Mouse (Mus musculus) embryonic facial prominence, embryonic 15.5 days (tissue): ENCODE measurements around the gene Ctss. TPM values are rescaled to one million over a fixed set of nuclear protein-coding genes. Genes with fewer than 3 reads are reported as not detected.
"Not testable (repeated sequence)": the region's sequence is repeated elsewhere in the genome, so short reads cannot be mapped to it uniquely, and the experiment has no call there.

Experiments
- ATAC-seq: fragments of 200-750 bp; cut with Nextera tagmentation; 2 replicates; pipeline ENCODE4 v1.8.0; 2017; ENCODE audit warnings: low read depth, moderate TSS enrichment; ENCODE audit not compliant: insufficient number of reproducible peaks, low FRiP score, low TSS enrichment
- H3K27ac ChIP-seq: fragments of 300-500 bp; sonication (generic); replicated peaks from 2 replicates; pipeline ENCODE4 v1.5.1; 2015; ENCODE audit warnings: mild to moderate bottlenecking, inconsistent platforms
- H3K27me3 ChIP-seq: fragments of 300-500 bp; sonication (generic); 2 replicates; pipeline ENCODE4 v1.6.1; 2015; ENCODE audit warnings: inconsistent platforms
- H3K36me3 ChIP-seq: fragments of 300-500 bp; sonication (generic); 2 replicates; pipeline ENCODE4 v1.6.1; 2015; ENCODE audit warnings: mild to moderate bottlenecking, inconsistent platforms
- H3K4me1 ChIP-seq: fragments of 300-500 bp; sonication (generic); 2 replicates; pipeline ENCODE4 v1.6.1; 2015; ENCODE audit warnings: inconsistent platforms
- H3K4me2 ChIP-seq: fragments of 300-500 bp; sonication (generic); replicated peaks from 2 replicates; pipeline ENCODE4 v1.6.1; 2015; ENCODE audit warnings: mild to moderate bottlenecking, inconsistent platforms
- H3K4me3 ChIP-seq: fragments of 300-500 bp; sonication (generic); replicated peaks from 2 replicates; pipeline ENCODE4 v1.5.1; 2015; ENCODE audit warnings: mild to moderate bottlenecking, inconsistent platforms
- H3K9ac ChIP-seq: fragments of 300-500 bp; sonication (generic); 2 replicates; pipeline ENCODE4 v1.6.1; 2015; ENCODE audit warnings: inconsistent platforms
- H3K9me3 ChIP-seq: fragments of 300-500 bp; sonication (generic); replicated peaks from 2 replicates; pipeline ENCODE4 v1.6.1; 2016; ENCODE audit warnings: inconsistent platforms
- WGBS: fragments of 180-500 bp; shearing (Covaris S2); methylation state at CpG from one replicate; pipeline ENCODE4 v1.1.7; 2015; 5-methylcytosine and 5-hydroxymethylcytosine counted together
- polyA plus RNA-seq: library from polyadenylated mRNA; unstranded; fragments of >200 nt; fragmentation: Nextera tagmentation; extraction: Ambion mirVana; gene quantifications from 2 replicates; pipeline ENCODE4 v1.2.1, GENCODE M21; 2015

The Ctss gene
- polyA plus RNA-seq, 1 experiment from 2014 or later = 22.2 TPM

- ATAC-seq = no peak
- Histone ChIP-seq H3K27ac (no peak overlapping the region), H3K4me1 (no peaks in the 10 kb centered on the region), H3K9me3 (no peaks in the 10 kb centered on the region), H3K9ac (no peak overlapping the region), H3K27me3 (no peaks in the 10 kb centered on the region), H3K4me2 (no peak overlapping the region), H3K36me3 (no peaks in the 10 kb centered on the region), H3K4me3 (no peak overlapping the region)
- 82% methylated on average over 5 of the region's 5 CpGs for WGBS
Observed at GRCm38 (mm10) chr3:95533364-95533763, 6.8 kb downstream of the Ctss start.

DNA sequence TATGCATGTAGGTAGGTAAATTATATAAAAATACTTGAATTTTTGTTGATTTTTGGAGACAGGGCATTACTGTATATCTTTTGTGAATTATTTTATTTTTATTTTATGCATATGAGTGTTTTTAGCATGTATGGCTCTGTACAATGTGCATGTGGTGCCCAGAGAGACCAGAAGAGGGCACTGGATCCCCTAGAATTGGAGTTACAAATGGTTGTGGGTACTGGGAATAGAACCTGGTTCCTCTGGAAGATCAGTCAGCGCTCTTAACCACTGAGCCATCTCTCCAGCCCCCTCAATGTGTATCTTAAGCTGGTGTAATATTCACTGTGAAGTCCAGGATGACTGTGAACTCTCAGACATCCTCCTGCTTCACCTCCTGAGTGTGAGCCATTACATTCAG is 8.3 kb downstream of the Ctss start:
- H3K4me1 ChIP-seq = no peaks in the 10 kb centered on the region

DNA sequence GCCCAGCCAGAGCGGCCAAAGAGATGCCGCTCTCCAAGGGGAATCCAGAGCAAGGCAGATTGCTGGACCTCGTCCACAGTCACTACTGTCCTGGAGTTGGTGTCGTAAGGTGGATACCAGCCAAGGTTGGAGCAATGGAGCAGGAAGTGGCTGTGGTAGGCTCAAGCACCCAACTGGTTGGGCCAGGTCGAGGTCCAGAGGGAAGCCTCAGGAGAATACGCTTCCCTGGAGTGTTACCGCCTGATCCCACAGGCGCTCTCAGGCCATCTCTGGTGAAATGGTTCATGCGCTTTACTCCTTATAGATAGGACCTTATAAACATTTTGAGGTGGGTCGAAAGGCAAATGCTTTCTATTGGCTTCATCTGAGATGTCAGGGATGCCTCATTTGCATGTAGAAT is 12.3 kb downstream of the Ctss start:
- no peaks in the 10 kb centered on the region for H3K36me3 ChIP-seq
- no peak overlapping the region for H3K9ac ChIP-seq
- H3K27me3 ChIP-seq = no peaks in the 10 kb centered on the region
- H3K4me1 ChIP-seq = no peaks in the 10 kb centered on the region
- WGBS = 91% methylated on average over 10 of the region's 10 CpGs
- no peak overlapping the region for H3K27ac ChIP-seq
- H3K9me3 ChIP-seq = no peaks in the 10 kb centered on the region
- no peak overlapping the region for H3K4me3 ChIP-seq
- no peak overlapping the region for H3K4me2 ChIP-seq
- ATAC-seq = no peak

More for the DNA sequence above, 8.3 kb downstream of the Ctss start:
- Histone ChIP-seq H3K36me3 (no peaks in the 10 kb centered on the region), H3K9ac (no peak overlapping the region), H3K4me2 (no peak overlapping the region), H3K27ac (no peak overlapping the region), H3K9me3 (no peaks in the 10 kb centered on the region), H3K27me3 (no peaks in the 10 kb centered on the region), H3K4me3 (no peak overlapping the region)
- 83% methylated on average over 1 of the region's 1 CpGs for WGBS
- no peak for ATAC-seq

- WGBS = 89% methylated on average over 4 of the region's 4 CpGs
- Histone ChIP-seq H3K4me2 (no peak overlapping the region), H3K9ac (no peak overlapping the region), H3K27ac (no peak overlapping the region), H3K36me3 (no peaks in the 10 kb centered on the region), H3K27me3 (no peaks in the 10 kb centered on the region), H3K4me1 (no peaks in the 10 kb centered on the region), H3K4me3 (no peak overlapping the region), H3K9me3 (no peaks in the 10 kb centered on the region)
- ATAC-seq = no peak
Observed at GRCm38 (mm10) chr3:95539837-95540236, 13.3 kb downstream of the Ctss start.

- not testable (repeated sequence) for ATAC-seq
- WGBS = 73% methylated on average over 2 of the region's 2 CpGs
Observed at GRCm38 (mm10) chr3:95541186-95541585, 14.6 kb downstream of the Ctss start.

DNA sequence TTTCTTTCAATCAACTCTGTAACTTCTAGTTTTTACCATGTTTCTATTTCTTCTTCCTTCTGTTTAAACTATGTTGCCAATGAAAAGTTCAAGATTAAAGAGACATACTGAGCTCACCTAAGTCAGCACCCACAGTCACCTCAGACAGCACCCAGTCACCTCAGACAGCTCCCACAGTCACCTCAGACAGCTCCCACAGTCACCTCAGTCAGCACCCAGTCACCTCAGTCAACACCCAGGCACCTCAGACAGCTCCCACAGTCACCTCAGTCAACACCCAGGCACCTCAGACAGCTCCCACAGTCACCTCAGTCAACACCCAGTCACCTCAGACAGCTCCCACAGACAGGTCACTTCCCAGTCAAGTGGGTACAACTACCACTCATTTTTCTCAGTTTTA is 15.6 kb downstream of the Ctss start:
- Histone ChIP-seq H3K27me3 (no peaks in the 10 kb centered on the region), H3K9ac (no peak overlapping the region), H3K4me2 (no peak overlapping the region), H3K4me1 (no peaks in the 10 kb centered on the region), H3K27ac (no peak overlapping the region), H3K4me3 (no peak overlapping the region), H3K36me3 (no peaks in the 10 kb centered on the region), H3K9me3 (no peaks in the 10 kb centered on the region)
- ATAC-seq = no peak

More at GRCm38 (mm10) chr3:95541186-95541585, 14.6 kb downstream of the Ctss start:
- not testable (repeated sequence) for H3K4me1 ChIP-seq, H3K4me2 ChIP-seq, H3K27ac ChIP-seq, H3K4me3 ChIP-seq, H3K9ac ChIP-seq, H3K36me3 ChIP-seq, H3K9me3 ChIP-seq, H3K27me3 ChIP-seq

GRCm38 (mm10) chr3:95542981-95543380 is 16.4 kb downstream of the Ctss start:
- Histone ChIP-seq H3K4me2 (no peak overlapping the region), H3K27ac (no peak overlapping the region), H3K36me3 (no peaks in the 10 kb centered on the region), H3K9ac (no peak overlapping the region), H3K4me1 (no peaks in the 10 kb centered on the region), H3K4me3 (no peak overlapping the region), H3K9me3 (no peaks in the 10 kb centered on the region), H3K27me3 (no peaks in the 10 kb centered on the region)
- WGBS = 66% methylated on average over 7 of the region's 7 CpGs
- no peak for ATAC-seq

DNA sequence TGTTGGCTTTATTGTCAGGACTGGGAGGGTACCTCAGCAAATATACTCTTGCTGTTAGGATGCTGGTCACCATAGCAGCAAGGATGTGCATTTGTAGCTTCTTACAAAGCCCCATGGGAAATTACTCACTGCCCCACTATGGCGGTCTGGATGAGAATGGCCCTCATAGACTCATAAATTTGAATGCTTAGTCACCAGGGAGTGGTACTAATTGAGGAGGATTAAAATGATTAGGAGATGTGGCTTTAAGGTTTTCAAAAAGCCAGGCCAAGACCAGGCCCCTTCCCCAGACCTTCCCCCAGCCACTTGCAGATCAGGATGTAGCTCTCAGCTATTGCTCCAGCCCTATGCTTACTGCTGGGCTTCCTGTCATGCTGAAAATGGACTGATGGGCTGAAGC is 23.6 kb downstream of the Ctss start:
- H3K36me3 ChIP-seq = no peaks in the 10 kb centered on the region
- no peak overlapping the region for H3K9ac ChIP-seq
- no peaks in the 10 kb centered on the region for H3K27me3 ChIP-seq
- no peak overlapping the region for H3K4me2 ChIP-seq
- 82% methylated on average over 1 of the region's 1 CpGs for WGBS
- no peak overlapping the region for H3K4me3 ChIP-seq
- no peak for ATAC-seq
- no peak overlapping the region for H3K27ac ChIP-seq
- no peaks in the 10 kb centered on the region for H3K4me1 ChIP-seq
- H3K9me3 ChIP-seq = no peaks in the 10 kb centered on the region

DNA sequence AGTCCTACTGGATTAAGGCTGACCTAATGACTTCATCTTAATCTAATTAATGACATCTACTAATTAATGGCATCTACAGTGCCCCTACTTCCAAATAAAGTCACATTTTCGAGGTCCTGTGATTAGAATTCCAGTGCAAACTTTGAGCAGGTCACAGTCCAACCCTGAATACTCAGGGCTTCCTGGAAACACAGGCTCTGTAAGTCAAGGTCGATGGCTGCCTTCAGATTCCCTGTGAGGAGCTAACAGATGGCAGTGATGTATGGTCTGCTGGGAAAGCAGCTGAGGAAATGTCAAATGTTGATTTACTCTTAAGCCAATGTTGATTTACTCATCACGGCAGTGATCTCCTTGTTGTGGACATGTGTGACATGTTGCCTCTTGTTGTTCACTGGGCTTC is 27.4 kb downstream of the Ctss start:
- ATAC-seq = no peak
- Histone ChIP-seq H3K4me3 (no peak overlapping the region), H3K27ac (no peak overlapping the region), H3K27me3 (no peaks in the 10 kb centered on the region), H3K9ac (no peak overlapping the region), H3K4me2 (no peak overlapping the region), H3K36me3 (no peaks in the 10 kb centered on the region), H3K9me3 (no peaks in the 10 kb centered on the region), H3K4me1 (no peaks in the 10 kb centered on the region)
- 47% methylated on average over 3 of the region's 3 CpGs for WGBS

DNA sequence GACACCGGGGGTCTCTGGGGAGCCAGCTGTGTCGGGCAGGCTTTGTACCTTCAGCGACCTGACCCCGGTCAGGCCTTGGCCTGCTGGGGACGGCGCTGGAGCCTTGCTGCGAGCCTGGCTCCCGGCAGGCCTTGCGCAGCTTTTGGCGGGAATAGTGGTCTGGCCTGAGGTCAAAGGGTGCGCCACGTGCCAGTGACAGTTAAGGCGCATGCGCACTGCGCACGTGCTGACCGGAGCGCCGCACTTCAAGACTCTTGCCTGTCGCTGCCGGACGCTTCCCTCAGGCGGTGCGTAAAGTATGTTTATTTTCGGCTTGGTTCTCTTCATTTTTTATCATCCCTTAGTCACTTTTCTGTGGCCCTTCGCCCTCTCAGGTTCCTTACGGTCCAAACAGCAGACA is 32.9 kb downstream of the Ctss start, which contains the start of gene Hormad1:
TSS of gene Hormad1 (plus strand) at position 241 of the 400 bp plus-strand sequence.
- WGBS = 89% methylated on average over 27 of the region's 27 CpGs
- Histone ChIP-seq H3K4me1 (no peaks in the 10 kb centered on the region), H3K27ac (no peak within 1 kb of the TSS), H3K36me3 (no peaks in the 10 kb centered on the region), H3K9me3 (no peaks in the 10 kb centered on the region), H3K4me3 (no peak within 1 kb of the TSS), H3K4me2 (no peak within 1 kb of the TSS), H3K27me3 (no peaks in the 10 kb centered on the region), H3K9ac (no peak within 1 kb of the TSS)
- no peak for ATAC-seq

DNA sequence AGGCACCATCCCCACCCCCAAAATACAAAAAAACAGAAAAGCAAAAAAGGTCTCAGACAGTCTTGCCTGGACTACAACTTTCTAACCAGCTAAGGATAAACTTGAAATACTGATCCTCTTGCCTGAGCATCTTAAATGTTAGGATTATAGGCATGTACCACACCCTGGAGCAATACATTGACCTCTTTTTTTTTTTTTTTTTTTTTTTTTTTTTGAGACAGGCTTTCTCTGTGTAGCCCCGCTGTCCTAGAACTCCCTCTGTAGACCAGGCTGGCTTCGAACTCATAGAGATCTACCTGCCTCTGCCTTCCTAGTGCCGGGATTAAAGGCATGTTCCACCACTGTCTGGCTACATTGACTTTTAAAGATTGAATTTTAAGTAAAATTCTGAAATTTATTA is 34.2 kb downstream of the Ctss start:
- no peak for ATAC-seq
- H3K27me3 ChIP-seq = no peaks in the 10 kb centered on the region
- WGBS = 95% methylated on average over 3 of the region's 3 CpGs
- no peak overlapping the region for H3K9ac ChIP-seq
- H3K9me3 ChIP-seq = no peaks in the 10 kb centered on the region
- no peak overlapping the region for H3K4me2 ChIP-seq
- no peak overlapping the region for H3K4me3 ChIP-seq
- no peaks in the 10 kb centered on the region for H3K36me3 ChIP-seq
- no peaks in the 10 kb centered on the region for H3K4me1 ChIP-seq
- H3K27ac ChIP-seq = no peak overlapping the region

DNA sequence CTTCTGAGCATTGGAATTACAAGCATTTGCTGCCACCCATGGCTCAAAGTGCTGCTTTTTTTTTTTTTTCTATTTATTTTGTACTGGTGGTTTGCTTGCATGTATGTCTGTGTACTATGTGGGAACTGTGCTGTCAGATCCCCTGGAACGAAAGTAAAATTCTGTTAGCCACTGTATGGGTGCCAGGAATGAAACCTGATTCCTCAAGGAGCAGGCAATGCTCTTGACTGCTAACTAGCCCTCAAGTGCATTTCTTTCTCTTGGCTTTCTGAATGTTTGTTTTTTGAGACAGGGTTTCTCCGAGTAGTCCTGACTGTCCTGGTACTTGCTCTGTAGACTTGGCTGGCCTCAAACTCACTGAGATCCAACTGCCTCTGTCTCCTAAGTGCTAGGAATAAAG is 35.2 kb downstream of the Ctss start:
- no peak for ATAC-seq
- Histone ChIP-seq H3K27me3 (no peaks in the 10 kb centered on the region), H3K4me3 (no peak overlapping the region), H3K4me1 (no peaks in the 10 kb centered on the region), H3K9me3 (no peaks in the 10 kb centered on the region), H3K9ac (no peak overlapping the region), H3K27ac (no peak overlapping the region), H3K4me2 (no peak overlapping the region), H3K36me3 (no peaks in the 10 kb centered on the region)
- WGBS = 47% methylated on average over 2 of the region's 2 CpGs
